Mouse (Mus musculus): ENCODE measurements around the gene 1700001P01Rik.

GRCm38 (mm10) chr11:97775808-97776496 lies at the start of gene 1700001P01Rik:
- TF ChIP-seq CTCF (IDR thresholded peaks at IDR 0.05; ENCODE audit: borderline replicate concordance, extremely low read depth, insufficient read depth, insufficient read length) (no peak), POLR2A (IDR thresholded peaks at IDR 0.05; ENCODE audit: borderline replicate concordance, extremely low read depth, insufficient read depth, insufficient read length, poor library complexity, severe bottlenecking) (no peak)
